Mouse (Mus musculus) kidney, embryonic 14.5 days (tissue): Measurements from ENCODE around the gene Inafm2. TPM values are rescaled to one million over a fixed set of nuclear protein-coding genes. Genes with fewer than 3 reads are reported as not detected.

Experiments used
- ATAC-seq: fragments of 200-750 bp; cut with Nextera tagmentation; 2 replicates; pipeline ENCODE4 v1.8.0; 2017; ENCODE audit warnings: moderate number of reproducible peaks, mild to moderate bottlenecking, moderate TSS enrichment, moderate library complexity; ENCODE audit not compliant: low FRiP score, low TSS enrichment
- H3K27ac ChIP-seq: fragments of 300-500 bp; sonication (generic); 2 replicates; pipeline ENCODE4 v1.5.1; 2014; ENCODE audit warnings: low read depth, mild to moderate bottlenecking, low read length, moderate library complexity, mixed read lengths
- H3K27me3 ChIP-seq: fragments of 300-500 bp; sonication (generic); 2 replicates; pipeline ENCODE4 v1.6.1; 2014; ENCODE audit warnings: mild to moderate bottlenecking, low read length; ENCODE audit not compliant: control insufficient read depth, insufficient read depth
- H3K36me3 ChIP-seq: fragments of 300-500 bp; sonication (generic); 2 replicates; pipeline ENCODE4 v1.6.1; 2014; ENCODE audit warnings: low read length, mixed read lengths; ENCODE audit not compliant: control insufficient read depth, insufficient read depth
- H3K4me1 ChIP-seq: fragments of 300-500 bp; sonication (generic); 2 replicates; pipeline ENCODE4 v1.6.1; 2014; ENCODE audit warnings: low read length, mixed read lengths; ENCODE audit not compliant: control insufficient read depth, insufficient read depth
- H3K4me2 ChIP-seq: fragments of 300-500 bp; sonication (generic); replicated peaks from 2 replicates; pipeline ENCODE4 v1.6.1; 2014; ENCODE audit warnings: low read depth, mild to moderate bottlenecking, low read length
- H3K4me3 ChIP-seq: fragments of 300-500 bp; sonication (generic); 2 replicates; pipeline ENCODE4 v1.5.1; 2014; ENCODE audit warnings: mild to moderate bottlenecking, low read length
- H3K9ac ChIP-seq: fragments of 300-500 bp; sonication (generic); 2 replicates; pipeline ENCODE4 v1.6.1; 2014; ENCODE audit warnings: low read depth, mild to moderate bottlenecking, low read length, moderate library complexity
- H3K9me3 ChIP-seq: fragments of 300-500 bp; sonication (generic); 2 replicates; pipeline ENCODE4 v1.6.1; 2016; ENCODE audit warnings: low read length; ENCODE audit not compliant: control insufficient read depth
- WGBS: fragments of 180-500 bp; shearing (Covaris S2); extraction: QIAGEN DNeasy Blood & Tissue Kit; methylation state at CpG from one replicate; pipeline ENCODE4 v1.1.7; 2014; 5-methylcytosine and 5-hydroxymethylcytosine counted together
- polyA plus RNA-seq: library from polyadenylated mRNA; unstranded; fragments of >200 nt; fragmentation: Nextera tagmentation; extraction: Ambion mirVana; gene quantifications from 2 replicates; pipeline ENCODE4 v1.2.1, GENCODE M21; 2014

Inafm2 gene
- polyA plus RNA-seq, 1 experiment from 2014 or later: 22.0 TPM

DNA sequence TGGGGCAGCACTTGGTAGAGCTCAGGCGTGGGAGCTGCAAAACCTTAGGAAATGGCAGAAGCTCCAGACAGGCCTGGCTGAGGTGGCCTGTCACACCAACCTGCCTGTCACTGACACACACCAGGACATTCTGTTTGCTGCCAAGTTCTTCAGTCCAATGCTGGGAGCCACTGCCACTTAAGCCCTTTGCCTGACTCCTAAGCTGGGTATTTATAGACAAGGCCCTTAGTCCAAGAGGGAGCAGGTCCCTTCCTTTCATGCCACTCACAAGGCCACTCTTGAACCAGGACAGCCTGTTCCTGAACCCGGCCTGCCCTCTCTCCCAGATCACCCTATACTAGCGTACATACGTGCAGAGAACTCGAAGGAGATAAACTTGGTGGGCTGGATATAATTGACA is 28.9 kb upstream of the Inafm2 start:
- no peak for ATAC-seq
- no peak overlapping the region for H3K4me3 ChIP-seq
- H3K36me3 ChIP-seq: no peaks in the 10 kb centered on the region
- H3K27ac ChIP-seq: no peak overlapping the region
- no peak overlapping the region for H3K9ac ChIP-seq
- 84% methylated on average over 5 of the region's 5 CpGs for WGBS
- peaks cover 17% of the 10 kb centered on the region for H3K27me3 ChIP-seq
- no peaks in the 10 kb centered on the region for H3K4me1 ChIP-seq
- H3K9me3 ChIP-seq: no peaks in the 10 kb centered on the region
- H3K4me2 ChIP-seq: no peak overlapping the region

DNA sequence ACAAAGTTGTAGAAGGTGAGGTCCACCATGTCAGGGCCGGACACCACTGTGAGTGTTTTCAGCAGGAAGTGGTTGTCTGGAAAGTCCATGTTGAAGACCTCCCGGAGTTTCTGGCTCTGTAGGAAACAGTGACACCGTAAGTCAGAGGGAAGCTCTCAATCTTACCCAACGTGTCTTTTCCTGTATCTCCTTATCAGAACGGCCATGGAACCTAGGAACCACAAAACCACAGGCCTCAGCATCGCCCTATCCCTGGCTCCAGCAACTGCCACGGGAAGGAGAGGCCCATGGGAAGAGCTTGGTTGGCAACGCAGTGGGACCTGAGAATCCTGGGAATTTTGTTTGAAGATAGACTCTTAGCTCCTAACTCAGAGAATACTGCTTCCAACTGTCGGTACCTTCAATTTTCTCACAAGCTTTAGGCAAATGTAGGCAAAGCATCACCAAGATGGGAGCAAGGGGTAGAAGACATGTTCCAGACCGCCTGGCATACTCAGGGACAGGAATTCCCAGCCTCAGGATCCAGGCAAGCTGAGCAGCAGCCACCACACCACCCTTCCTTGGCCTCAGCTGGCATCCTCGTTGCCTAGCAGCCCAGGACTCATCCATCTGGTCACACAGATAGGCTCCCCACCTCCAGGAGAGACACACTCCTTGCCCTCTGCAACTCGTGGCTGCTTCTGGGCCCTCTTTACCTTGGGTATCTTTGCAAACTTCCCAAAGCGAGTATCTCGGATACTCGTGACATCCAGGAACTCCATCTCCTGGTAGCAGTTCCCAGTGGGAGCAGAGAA is 21.7 kb upstream of the Inafm2 start:
- Histone ChIP-seq H3K9me3 (no peaks in the 10 kb centered on the region), H3K4me2 (no peak overlapping the region), H3K36me3 (no peaks in the 10 kb centered on the region), H3K27ac (no peak overlapping the region), H3K4me1 (peaks cover 13% of the 10 kb centered on the region), H3K4me3 (no peak overlapping the region), H3K9ac (no peak overlapping the region), H3K27me3 (no peaks in the 10 kb centered on the region)
- ATAC-seq: no peak
- 86% methylated on average over 15 of the region's 15 CpGs for WGBS

DNA sequence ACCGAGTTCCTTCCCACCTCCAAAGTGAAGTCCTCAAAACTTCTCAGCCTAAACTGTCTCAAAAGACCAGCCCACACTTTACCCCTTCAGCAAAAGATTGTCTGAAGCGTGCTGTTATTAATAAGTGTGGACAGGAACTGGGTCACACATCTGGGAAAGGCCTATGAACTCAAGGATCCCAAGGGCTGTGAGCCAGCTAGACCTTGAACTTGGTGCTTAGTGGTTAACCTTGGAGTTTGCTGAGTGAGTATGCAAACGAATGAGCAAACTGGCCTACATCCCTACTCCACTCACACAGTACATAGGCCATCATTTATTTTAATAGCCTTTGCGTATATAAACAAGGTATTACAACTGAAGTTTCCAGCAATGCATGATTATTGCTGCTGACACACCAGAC is 20.0 kb upstream of the Inafm2 start:
- Histone ChIP-seq H3K9ac (no peak overlapping the region), H3K36me3 (no peaks in the 10 kb centered on the region), H3K4me2 (no peak overlapping the region), H3K4me1 (peaks cover 20% of the 10 kb centered on the region), H3K27me3 (0 out of 2 replicates have a peak, but pooled peaks cover under 1% of the 10 kb centered on the region), H3K4me3 (no peak overlapping the region), H3K27ac (no peak overlapping the region), H3K9me3 (no peaks in the 10 kb centered on the region)
- 79% methylated on average over 4 of the region's 4 CpGs for WGBS
- ATAC-seq: no peak

DNA sequence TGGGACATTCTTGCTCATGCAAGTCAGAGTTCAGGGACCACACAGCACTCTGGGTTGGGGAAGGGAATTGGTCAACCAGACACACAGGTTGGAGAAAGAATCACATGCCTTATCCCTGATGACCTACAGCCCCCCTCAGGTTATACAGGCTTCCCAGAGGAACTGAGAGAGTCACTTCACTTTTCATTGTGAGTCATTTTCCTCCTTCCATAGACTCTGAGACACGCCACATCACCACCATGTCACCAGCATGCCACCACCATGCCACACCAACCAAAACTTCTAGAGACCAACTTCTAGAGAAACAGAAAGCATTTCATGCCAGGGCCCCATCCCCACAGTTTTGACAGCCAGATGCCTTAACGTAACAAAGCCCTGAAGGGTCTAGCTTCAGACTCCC is 18.7 kb upstream of the Inafm2 start:
- H3K9ac ChIP-seq: no peak overlapping the region
- H3K4me2 ChIP-seq: no peak overlapping the region
- H3K4me1 ChIP-seq: peaks cover 20% of the 10 kb centered on the region
- no peak for ATAC-seq
- WGBS: 94% methylated on average over 2 of the region's 2 CpGs
- H3K36me3 ChIP-seq: no peaks in the 10 kb centered on the region
- H3K4me3 ChIP-seq: no peak overlapping the region
- peaks cover 10% of the 10 kb centered on the region; the same call in 1 of the 2 replicates for H3K27me3 ChIP-seq
- peak overlapping the region; percentile 65; the same call in 1 of the 2 replicates for H3K27ac ChIP-seq
- no peaks in the 10 kb centered on the region for H3K9me3 ChIP-seq

DNA sequence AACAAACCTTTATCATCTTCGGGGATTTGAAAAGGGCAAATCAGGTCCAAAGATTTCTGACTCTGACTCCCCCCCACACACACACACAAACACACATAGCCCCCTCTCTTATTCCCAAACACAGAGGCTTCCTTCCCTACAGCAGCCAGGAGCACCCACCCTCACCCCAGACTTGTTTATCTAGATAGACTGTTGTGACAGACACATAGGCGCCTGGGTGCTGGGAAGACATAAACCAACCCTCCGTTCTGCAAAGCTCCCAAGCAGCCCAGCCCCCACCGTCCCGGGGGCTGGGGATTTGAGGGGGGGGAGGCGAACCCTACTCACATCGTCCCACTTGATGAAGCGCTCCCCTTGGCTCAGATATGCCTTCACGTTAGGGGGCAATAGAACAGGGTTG is 17.6 kb upstream of the Inafm2 start:
- H3K27ac ChIP-seq: peak overlapping the region; percentile 65
- H3K4me2 ChIP-seq: peak overlapping the region; percentile 22
- no peak overlapping the region; the same call in 1 of the 2 replicates for H3K4me3 ChIP-seq
- peak; percentile 33 for ATAC-seq
- no peaks in the 10 kb centered on the region for H3K36me3 ChIP-seq
- 16% methylated on average over 9 of the region's 9 CpGs for WGBS
- no peak overlapping the region for H3K9ac ChIP-seq
- no peaks in the 10 kb centered on the region for H3K9me3 ChIP-seq
- peaks cover 20% of the 10 kb centered on the region for H3K4me1 ChIP-seq
- peaks cover 12% of the 10 kb centered on the region; the same call in 1 of the 2 replicates for H3K27me3 ChIP-seq

DNA sequence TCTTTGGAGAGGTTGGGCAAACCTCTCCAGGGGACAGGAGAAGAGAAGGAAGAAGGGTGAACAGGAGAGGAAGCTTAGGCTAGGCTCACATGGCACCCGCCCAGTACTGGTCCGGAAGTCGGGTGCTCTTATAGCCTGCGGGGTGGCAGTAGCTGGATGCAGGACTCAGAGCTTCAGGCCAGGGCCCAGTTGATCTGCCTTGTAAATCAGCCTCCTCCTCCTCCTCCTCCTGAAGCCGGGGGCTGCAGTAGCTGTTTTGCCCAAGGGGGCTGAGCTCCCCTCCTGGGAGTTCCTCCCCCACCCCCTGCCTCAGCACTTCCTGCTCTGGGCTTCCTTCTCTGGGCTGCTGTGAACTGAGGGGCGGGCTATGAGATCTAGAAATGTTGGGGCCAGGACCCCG is 17.2 kb upstream of the Inafm2 start, which contains the start of gene Plcb2:
TSS of gene Plcb2 (minus strand) at position 102 of the 400 bp plus-strand sequence.
- H3K4me1 ChIP-seq: peaks cover 20% of the 10 kb centered on the region
- 3% methylated on average over 7 of the region's 7 CpGs for WGBS
- peak; percentile 83 for ATAC-seq
- no peak within 1 kb of the TSS for H3K9ac ChIP-seq
- no peaks in the 10 kb centered on the region for H3K9me3 ChIP-seq
- peak within 1 kb of the TSS; percentile 22 for H3K4me2 ChIP-seq
- peak within 1 kb of the TSS; percentile 65 for H3K27ac ChIP-seq
- H3K27me3 ChIP-seq: peaks cover 15% of the 10 kb centered on the region; the same call in 1 of the 2 replicates
- no peak within 1 kb of the TSS; the same call in 1 of the 2 replicates for H3K4me3 ChIP-seq
- H3K36me3 ChIP-seq: no peaks in the 10 kb centered on the region

DNA sequence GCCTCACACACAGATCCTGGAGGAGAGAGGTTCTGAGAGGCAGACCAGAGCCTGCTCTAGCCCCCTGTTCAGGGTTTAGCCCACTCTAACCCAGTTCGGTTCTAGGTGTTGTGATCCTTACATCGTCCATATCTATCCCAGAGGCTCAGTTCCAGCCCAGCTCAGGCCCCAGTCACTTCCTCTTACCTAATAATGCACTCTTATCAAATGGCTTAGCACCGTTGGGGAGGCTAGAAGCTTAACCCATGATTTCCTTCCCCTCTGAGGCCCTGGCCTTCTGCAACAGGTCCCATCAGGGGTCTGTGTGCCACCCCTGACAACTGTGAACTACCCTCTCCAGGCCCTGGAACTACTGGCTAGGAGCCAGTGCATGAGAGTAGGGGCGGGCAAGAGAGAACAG is 16.4 kb upstream of the Inafm2 start:
- Histone ChIP-seq H3K4me3 (no peak overlapping the region), H3K36me3 (no peaks in the 10 kb centered on the region), H3K27me3 (peaks cover 15% of the 10 kb centered on the region; the same call in 1 of the 2 replicates), H3K4me2 (no peak overlapping the region), H3K9me3 (no peaks in the 10 kb centered on the region), H3K4me1 (peaks cover 20% of the 10 kb centered on the region), H3K9ac (no peak overlapping the region), H3K27ac (0 out of 2 replicates have a peak overlapping the region, but pooled peaks have one; percentile 65)
- WGBS: 48% methylated on average over 4 of the region's 4 CpGs
- ATAC-seq: 0 out of 2 replicates have a peak, but pooled peaks have one; percentile 22

DNA sequence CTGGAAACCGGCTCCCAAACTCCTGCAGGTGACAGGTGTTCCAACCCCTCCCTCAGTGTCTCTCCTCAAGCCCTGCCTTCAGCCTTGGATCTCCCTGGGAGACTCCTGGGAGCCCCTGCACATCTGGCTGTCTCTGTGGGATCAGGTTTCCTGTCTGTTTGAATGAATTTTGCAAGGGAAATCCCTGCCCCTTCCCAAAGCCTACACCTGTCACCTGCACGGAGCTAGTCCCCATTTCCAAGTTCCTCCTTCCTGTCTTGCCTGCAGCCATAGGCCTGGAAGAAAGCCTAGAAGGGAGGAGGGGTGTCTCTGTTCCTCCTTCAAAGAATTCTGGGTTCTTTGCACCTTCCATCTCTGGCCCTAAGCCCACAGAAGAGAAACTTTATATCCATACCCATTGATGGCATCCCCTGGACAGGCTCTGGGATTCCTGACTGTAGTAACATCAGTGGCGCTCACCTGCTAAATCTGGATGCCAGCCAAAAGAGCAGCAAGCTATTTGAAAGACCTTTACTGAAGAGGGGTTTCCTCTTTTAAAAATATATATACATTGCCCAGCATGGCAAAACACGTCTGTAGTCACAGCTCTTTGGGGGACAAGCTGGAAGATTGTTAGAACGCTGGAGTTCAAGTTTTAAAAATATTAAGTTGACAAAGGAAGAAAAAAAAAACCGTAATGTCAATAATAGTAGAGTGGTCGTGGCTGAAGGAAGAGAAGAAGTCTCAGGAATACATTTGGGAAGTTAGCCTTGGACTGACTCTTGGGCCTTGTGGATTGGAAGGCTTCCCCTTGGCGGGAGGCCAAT is 15.5 kb upstream of the Inafm2 start:
- 28% methylated on average over 8 of the region's 8 CpGs for WGBS
- no peaks in the 10 kb centered on the region for H3K36me3 ChIP-seq
- no peak for ATAC-seq

DNA sequence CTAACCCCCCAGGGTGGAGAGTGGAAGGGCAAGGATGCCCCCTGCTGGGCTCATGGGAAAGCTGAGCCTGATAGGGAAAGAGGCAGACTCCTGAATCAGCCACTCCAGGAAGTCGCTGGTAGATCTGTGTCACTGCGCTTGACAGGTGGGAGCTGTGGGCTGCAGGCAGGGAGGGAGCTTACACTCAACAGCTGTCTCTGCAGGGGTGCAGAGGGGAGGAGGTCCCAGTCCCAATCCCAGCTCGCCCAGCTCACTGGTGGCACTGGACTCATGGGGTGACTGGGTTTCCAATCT is 15.0 kb upstream of the Inafm2 start:
- H3K27ac ChIP-seq: no peak overlapping the region
- peaks cover 20% of the 10 kb centered on the region for H3K4me1 ChIP-seq
- H3K36me3 ChIP-seq: no peaks in the 10 kb centered on the region
- WGBS: 4% methylated on average over 3 of the region's 3 CpGs
- no peak; the same call in 1 of the 2 replicates for ATAC-seq
- H3K9ac ChIP-seq: no peak overlapping the region
- H3K4me3 ChIP-seq: no peak overlapping the region
- H3K27me3 ChIP-seq: peaks cover 15% of the 10 kb centered on the region; the same call in 1 of the 2 replicates
- no peaks in the 10 kb centered on the region for H3K9me3 ChIP-seq
- no peak overlapping the region for H3K4me2 ChIP-seq

More for the DNA sequence above, 15.5 kb upstream of the Inafm2 start:
- no peak overlapping the region for H3K27ac ChIP-seq
- no peak overlapping the region for H3K4me3 ChIP-seq
- no peak overlapping the region for H3K4me2 ChIP-seq
- peaks cover 20% of the 10 kb centered on the region for H3K4me1 ChIP-seq
- no peaks in the 10 kb centered on the region for H3K9me3 ChIP-seq
- no peak overlapping the region for H3K9ac ChIP-seq
- H3K27me3 ChIP-seq: peaks cover 15% of the 10 kb centered on the region; the same call in 1 of the 2 replicates
